Mouse (Mus musculus) central nervous system, embryonic 18 days (tissue): Measurements from ENCODE around the gene Khdc1c. TPM values are rescaled to one million over a fixed set of nuclear protein-coding genes. Genes with fewer than 3 reads are reported as not detected.

Source experiments
- polyA plus RNA-seq: library from polyadenylated mRNA; depleted of rRNA; stranded (reverse); fragments of >200 nt; gene quantifications from 2 replicates; pipeline ENCODE4 v1.2.3, GENCODE M21; 2012; rRNA removed

Khdc1c gene
- not detected in 2 replicates for polyA plus RNA-seq

GRCm38 (mm10) chr1:21368031-21368430 is at the start of gene Khdc1c:
TSS of gene Khdc1c (plus strand) at chr1:21368331.

DNA sequence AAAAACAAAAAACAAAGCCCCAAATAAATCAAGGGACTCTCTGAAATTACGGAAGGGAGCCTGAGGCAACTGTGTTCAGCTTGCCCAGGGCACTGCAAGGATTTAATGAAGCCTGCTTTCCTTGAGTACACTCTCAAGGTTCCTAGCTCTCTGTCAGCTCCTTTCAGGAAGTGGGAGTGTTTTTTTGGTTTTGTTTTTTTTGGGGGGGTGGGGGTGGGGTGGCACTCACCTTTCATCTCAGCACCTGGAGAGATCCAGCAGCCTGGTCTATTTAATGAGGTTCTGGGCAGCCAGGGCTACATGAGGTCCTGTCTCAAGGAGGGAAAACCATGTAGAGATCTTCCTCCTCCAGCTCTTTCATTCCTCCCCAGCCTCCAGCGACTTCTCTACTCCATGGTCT is 18.8 kb upstream of the Khdc1c start, which contains the start of gene Khdc1a:
TSS of gene Khdc1a (plus strand) at position 301 of the 400 bp plus-strand sequence.

DNA sequence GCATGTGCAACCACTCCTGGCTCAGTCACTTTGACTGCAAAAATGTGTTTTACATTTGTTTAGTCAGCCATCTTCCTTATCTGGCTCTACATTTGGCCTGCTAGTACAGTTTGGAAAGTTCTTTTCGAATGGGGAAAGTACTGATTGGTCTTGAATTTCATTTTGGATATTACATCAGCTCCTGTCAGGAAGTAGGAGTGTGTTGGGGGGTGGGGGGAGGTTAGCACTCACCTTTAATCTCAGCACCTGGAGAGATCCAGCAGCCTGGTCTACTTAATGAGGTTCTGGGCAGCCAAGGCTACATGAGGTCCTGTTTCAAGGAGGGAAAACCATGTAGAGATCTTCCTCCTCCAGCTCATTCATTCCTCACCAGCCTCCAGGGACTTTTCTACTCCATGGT is 15.1 kb downstream of the Khdc1c start, which contains the start of gene Khdc1b:
TSS of gene Khdc1b (plus strand) at position 301 of the 400 bp plus-strand sequence.

Other genes with a start within 250 kb of the Khdc1c start
- gene Tmem14a, start 149.8 kb upstream of the Khdc1c start, polyA plus RNA-seq, result 15.7 and 18.5 TPM in 2 replicates
- gene Gsta3, start 127.7 kb upstream of the Khdc1c start, polyA plus RNA-seq, result 0.76 and 0.98 TPM in 2 replicates
- not detected in 2 replicates for gene Khdc1a, start 18.7 kb upstream of the Khdc1c start, polyA plus RNA-seq
- not detected in 2 replicates for gene Khdc1b, start 15.2 kb downstream of the Khdc1c start, polyA plus RNA-seq